Mouse (Mus musculus): ENCODE measurements around the gene Gnai3. TPM values are rescaled to one million over a fixed set of nuclear protein-coding genes. Genes with fewer than 3 reads are reported as not detected.

Gene Gnai3
- polyA plus RNA-seq, 1 experiment = 14.8 TPM

DNA sequence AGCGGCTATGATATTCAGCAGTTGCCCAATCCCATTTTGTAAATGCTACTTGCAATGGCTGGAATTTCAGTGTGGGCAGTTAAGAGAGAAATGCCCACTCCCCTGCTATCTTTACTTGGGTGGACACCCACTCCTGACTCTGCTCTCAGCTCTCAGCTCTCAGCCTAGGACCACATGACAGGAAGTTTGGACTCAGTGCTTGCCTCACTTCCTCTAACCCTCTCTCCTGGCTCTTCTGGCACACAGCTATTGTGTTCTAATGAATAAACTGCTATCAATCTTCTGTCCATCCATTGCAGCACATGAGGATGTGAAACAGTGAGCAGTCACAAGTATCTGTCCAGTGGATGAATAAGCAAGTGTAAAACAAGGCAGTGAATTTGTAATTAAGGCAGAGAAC lies 13.5 kb downstream of the Gnai3 start:
- TF ChIP-seq POLR2A (IDR thresholded peaks at IDR 0.05; ENCODE audit: low read depth, low read length) (no peak), CTCF (IDR thresholded peaks at IDR 0.05; ENCODE audit: extremely low read depth, insufficient read length, insufficient replicate concordance, low read depth, low read length) (no peak)
- Histone ChIP-seq H3K4me3 (ENCODE audit: low read depth, low read length) (no peak overlapping the region), H3K36me3 (ENCODE audit: control insufficient read depth, insufficient read depth, low read length) (0 out of 2 replicates have a peak, but pooled peaks cover 4% of the 10 kb centered on the region), H3K27me3 (ENCODE audit: control insufficient read depth, insufficient read depth, low read length) (no peaks in the 10 kb centered on the region), H3K27ac (ENCODE audit: insufficient read depth, low read depth, low read length) (no peak overlapping the region), H3K4me1 (ENCODE audit: control insufficient read depth, insufficient read depth, insufficient read length, low read length) (peaks cover 29% of the 10 kb centered on the region)
- 73% methylated on average over 1 of the region's 1 CpGs for WGBS

GRCm38 (mm10) chr3:108131821-108132220 lies 14.1 kb downstream of the Gnai3 start:
- Histone ChIP-seq H3K27me3 (ENCODE audit: control insufficient read depth, insufficient read depth, low read length) (no peaks in the 10 kb centered on the region), H3K4me3 (ENCODE audit: low read depth, low read length) (no peak overlapping the region), H3K36me3 (ENCODE audit: control insufficient read depth, insufficient read depth, low read length) (0 out of 2 replicates have a peak, but pooled peaks cover 2% of the 10 kb centered on the region), H3K4me1 (ENCODE audit: control insufficient read depth, insufficient read depth, insufficient read length, low read length) (peaks cover 29% of the 10 kb centered on the region), H3K27ac (ENCODE audit: insufficient read depth, low read depth, low read length) (peak overlapping the region; percentile 73)
- TF ChIP-seq CTCF (IDR thresholded peaks at IDR 0.05; ENCODE audit: extremely low read depth, insufficient read length, insufficient replicate concordance, low read depth, low read length) (no peak), POLR2A (IDR thresholded peaks at IDR 0.05; ENCODE audit: low read depth, low read length) (no peak)
- 36% methylated on average over 1 of the region's 1 CpGs for WGBS

DNA sequence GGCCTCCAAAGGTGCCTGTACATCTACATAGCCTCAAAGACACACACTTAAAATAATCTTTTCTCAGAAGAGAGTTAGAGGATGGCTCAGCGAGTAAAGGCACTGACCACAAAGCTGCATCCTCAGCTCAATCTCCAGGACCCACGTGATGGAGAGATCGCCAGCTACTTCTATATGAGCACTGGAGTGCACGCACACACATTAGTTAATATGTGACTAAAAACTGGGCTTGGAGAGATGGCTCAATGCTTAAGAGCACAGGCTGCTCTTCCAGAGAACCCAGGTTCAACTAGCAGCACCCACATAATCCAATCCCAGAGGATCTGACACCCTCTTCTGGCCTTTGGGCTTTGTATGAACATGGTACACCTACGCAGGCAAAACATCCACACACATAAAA lies 14.7 kb downstream of the Gnai3 start:
- Histone ChIP-seq H3K27me3 (ENCODE audit: control insufficient read depth, insufficient read depth, low read length) (no peaks in the 10 kb centered on the region), H3K4me1 (ENCODE audit: control insufficient read depth, insufficient read depth, insufficient read length, low read length) (peaks cover 33% of the 10 kb centered on the region), H3K27ac (ENCODE audit: insufficient read depth, low read depth, low read length) (peak overlapping the region; percentile 73), H3K36me3 (ENCODE audit: control insufficient read depth, insufficient read depth, low read length) (no peaks in the 10 kb centered on the region), H3K4me3 (ENCODE audit: low read depth, low read length) (no peak overlapping the region)
- TF ChIP-seq POLR2A (IDR thresholded peaks at IDR 0.05; ENCODE audit: low read depth, low read length) (no peak), CTCF (IDR thresholded peaks at IDR 0.05; ENCODE audit: extremely low read depth, insufficient read length, insufficient replicate concordance, low read depth, low read length) (no peak)
- 32% methylated on average over 5 of the region's 5 CpGs for WGBS

GRCm38 (mm10) chr3:108129804-108130203 lies 16.1 kb downstream of the Gnai3 start:
- TF ChIP-seq POLR2A (IDR thresholded peaks at IDR 0.05; ENCODE audit: low read depth, low read length) (no peak), CTCF (IDR thresholded peaks at IDR 0.05; ENCODE audit: extremely low read depth, insufficient read length, insufficient replicate concordance, low read depth, low read length) (no peak)
- Histone ChIP-seq H3K36me3 (ENCODE audit: control insufficient read depth, insufficient read depth, low read length) (no peaks in the 10 kb centered on the region), H3K4me1 (ENCODE audit: control insufficient read depth, insufficient read depth, insufficient read length, low read length) (peaks cover 35% of the 10 kb centered on the region), H3K4me3 (ENCODE audit: low read depth, low read length) (no peak overlapping the region), H3K27ac (ENCODE audit: insufficient read depth, low read depth, low read length) (no peak overlapping the region), H3K27me3 (ENCODE audit: control insufficient read depth, insufficient read depth, low read length) (no peaks in the 10 kb centered on the region)
- 55% methylated on average over 4 of the region's 4 CpGs for WGBS

GRCm38 (mm10) chr3:108129367-108129766 lies 16.6 kb downstream of the Gnai3 start:
- Histone ChIP-seq H3K36me3 (ENCODE audit: control insufficient read depth, insufficient read depth, low read length) (no peaks in the 10 kb centered on the region), H3K4me1 (ENCODE audit: control insufficient read depth, insufficient read depth, insufficient read length, low read length) (peaks cover 38% of the 10 kb centered on the region; the same call in 1 of the 2 replicates), H3K27me3 (ENCODE audit: control insufficient read depth, insufficient read depth, low read length) (no peaks in the 10 kb centered on the region), H3K27ac (ENCODE audit: insufficient read depth, low read depth, low read length) (0 out of 2 replicates have a peak overlapping the region, but pooled peaks have one; percentile 14), H3K4me3 (ENCODE audit: low read depth, low read length) (no peak overlapping the region)
- WGBS = 83% methylated on average over 4 of the region's 4 CpGs
- no peak for TF ChIP-seq POLR2A (IDR thresholded peaks at IDR 0.05; ENCODE audit: low read depth, low read length)
- no peak for TF ChIP-seq CTCF (IDR thresholded peaks at IDR 0.05; ENCODE audit: extremely low read depth, insufficient read length, insufficient replicate concordance, low read depth, low read length)

GRCm38 (mm10) chr3:108128520-108128919 lies 17.4 kb downstream of the Gnai3 start:
- TF ChIP-seq CTCF (IDR thresholded peaks at IDR 0.05; ENCODE audit: extremely low read depth, insufficient read length, insufficient replicate concordance, low read depth, low read length) = no peak
- no peak for TF ChIP-seq POLR2A (IDR thresholded peaks at IDR 0.05; ENCODE audit: low read depth, low read length)
- no peaks in the 10 kb centered on the region for H3K36me3 ChIP-seq (ENCODE audit: control insufficient read depth, insufficient read depth, low read length)
- WGBS = 79% methylated on average over 5 of the region's 5 CpGs

GRCm38 (mm10) chr3:108126327-108126726 lies 19.6 kb downstream of the Gnai3 start:
- no peaks in the 10 kb centered on the region for H3K27me3 ChIP-seq (ENCODE audit: control insufficient read depth, insufficient read depth, low read length)
- H3K4me1 ChIP-seq (ENCODE audit: control insufficient read depth, insufficient read depth, insufficient read length, low read length) = peaks cover 32% of the 10 kb centered on the region; the same call in 1 of the 2 replicates
- TF ChIP-seq CTCF (IDR thresholded peaks at IDR 0.05; ENCODE audit: extremely low read depth, insufficient read length, insufficient replicate concordance, low read depth, low read length) (no peak), POLR2A (IDR thresholded peaks at IDR 0.05; ENCODE audit: low read depth, low read length) (no peak)
- 48% methylated on average over 3 of the region's 3 CpGs for WGBS
- no peak overlapping the region for H3K4me3 ChIP-seq (ENCODE audit: low read depth, low read length)
- H3K27ac ChIP-seq (ENCODE audit: insufficient read depth, low read depth, low read length) = peak overlapping the region; percentile 42
- peaks cover 13% of the 10 kb centered on the region for H3K36me3 ChIP-seq (ENCODE audit: control insufficient read depth, insufficient read depth, low read length)

More at GRCm38 (mm10) chr3:108128520-108128919, 17.4 kb downstream of the Gnai3 start:
- no peak overlapping the region for H3K4me3 ChIP-seq (ENCODE audit: low read depth, low read length)
- peak overlapping the region; percentile 58; the same call in 1 of the 2 replicates for H3K27ac ChIP-seq (ENCODE audit: insufficient read depth, low read depth, low read length)
- H3K4me1 ChIP-seq (ENCODE audit: control insufficient read depth, insufficient read depth, insufficient read length, low read length) = peaks cover 38% of the 10 kb centered on the region; the same call in 1 of the 2 replicates
- H3K27me3 ChIP-seq (ENCODE audit: control insufficient read depth, insufficient read depth, low read length) = no peaks in the 10 kb centered on the region
